Mouse (Mus musculus): Measurements from ENCODE around the gene S1pr2. TPM values are rescaled to one million over a fixed set of nuclear protein-coding genes. Genes with fewer than 3 reads are reported as not detected.

S1pr2 gene
- polyA plus RNA-seq, 2 experiments: 1.3 to 2.3 TPM

DNA sequence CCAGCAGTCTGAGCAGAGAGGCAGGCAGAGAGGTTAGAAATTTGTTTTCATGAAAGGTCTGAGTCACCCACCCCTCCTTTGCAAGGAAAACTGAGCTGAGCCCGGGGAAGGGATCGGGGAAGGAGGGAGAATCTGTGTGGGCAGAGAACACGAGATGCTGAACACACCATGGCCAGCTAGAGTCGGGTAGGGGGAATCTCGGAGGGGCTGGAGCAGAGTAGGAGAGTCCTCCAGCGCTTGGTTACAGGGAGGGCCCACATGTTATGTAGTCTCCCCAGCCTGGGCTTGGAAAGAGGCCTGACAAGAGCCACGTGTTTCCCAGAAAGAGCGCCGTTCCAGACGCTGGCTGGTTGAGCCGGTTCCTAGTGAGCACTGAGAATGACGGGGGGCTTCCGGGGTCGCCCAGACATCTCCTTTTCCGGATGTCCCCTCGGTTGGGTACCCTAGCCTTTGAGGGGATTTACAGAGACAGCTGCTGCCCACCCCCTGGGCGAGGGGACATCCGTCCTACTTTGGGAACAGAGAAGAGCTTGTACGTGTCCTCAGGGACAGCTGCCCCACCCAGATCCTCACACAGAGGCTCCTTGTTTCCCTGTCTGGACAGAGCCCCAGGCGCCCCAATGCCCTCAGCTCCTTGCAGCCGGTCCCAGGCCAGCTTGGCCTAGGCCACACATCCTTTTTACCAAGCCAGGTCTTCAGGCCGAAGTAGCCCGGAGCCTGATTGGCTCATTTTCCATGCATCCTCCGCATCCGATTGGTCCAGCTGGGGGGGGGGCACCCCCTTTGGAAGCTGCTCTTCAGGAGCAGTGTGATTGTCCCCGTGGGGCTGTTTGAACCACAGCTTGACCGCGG lies 4.2 kb downstream of the S1pr2 start:
- no peaks in the 10 kb centered on the region for H3K36me3 ChIP-seq (replicated peaks; ENCODE audit: control insufficient read depth, insufficient read depth, low read depth)
- 63% methylated on average over 28 of the region's 28 CpGs for WGBS (ENCODE audit: insufficient replicate concordance)
- ATAC-seq (ENCODE audit: insufficient read depth): no peak
- H3K27me3 ChIP-seq (ENCODE audit: control insufficient read depth, insufficient read depth, low read length): no peaks in the 10 kb centered on the region
- H3K9ac ChIP-seq (replicated peaks): no peak overlapping the region
- peaks cover 3 to 19% of the 10 kb centered on the region in 2 experiments for H3K4me1 ChIP-seq (replicated peaks; ENCODE audit: control insufficient read depth in 2 of 2, insufficient read depth in 2 of 2, low read length in 1 of 2)
- H3K9me3 ChIP-seq (ENCODE audit: control insufficient read depth, low read length): no peaks in the 10 kb centered on the region
- TF ChIP-seq EP300 (IDR thresholded peaks at IDR 0.05; ENCODE audit: low read depth): no peak
- no peak for TF ChIP-seq CTCF (IDR thresholded peaks at IDR 0.05; ENCODE audit: low read depth)
- no peak for DNase-seq (ENCODE audit: low read depth in 3 of 3, low spot score in 3 of 3)
- H3K27ac ChIP-seq: no peak overlapping the region
- no peak overlapping the region for H3K4me3 ChIP-seq (ENCODE audit: insufficient read depth in 1 of 2, low read depth in 2 of 2, low read length in 2 of 2)
- H3K4me2 ChIP-seq (ENCODE audit: low read depth): no peak overlapping the region

DNA sequence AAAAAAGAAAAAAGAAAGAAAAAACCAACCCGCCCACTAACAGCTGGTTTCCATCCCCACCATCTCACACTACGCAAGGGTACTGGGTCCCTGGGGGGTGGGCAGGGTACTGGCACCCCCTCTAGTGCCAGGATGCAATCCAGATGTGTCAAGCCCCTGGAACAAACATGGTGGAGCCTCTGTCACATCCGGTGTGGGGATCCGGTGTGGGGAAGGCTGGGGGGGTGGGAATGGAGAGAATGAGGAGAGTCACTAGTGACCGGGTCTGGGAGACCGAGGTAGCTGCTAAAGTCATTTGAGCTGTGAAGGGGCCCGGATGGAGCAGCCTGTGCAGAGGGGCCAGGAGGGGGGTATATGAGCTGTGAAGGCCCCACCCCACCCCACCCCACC lies 4.8 kb downstream of the S1pr2 start:
- H3K9ac ChIP-seq (replicated peaks): no peak overlapping the region
- 72% methylated on average over 7 of the region's 7 CpGs for WGBS (ENCODE audit: insufficient replicate concordance)
- ATAC-seq (ENCODE audit: insufficient read depth): no peak
- H3K9me3 ChIP-seq (ENCODE audit: control insufficient read depth, low read length): no peaks in the 10 kb centered on the region
- H3K27ac ChIP-seq: no peak overlapping the region
- DNase-seq (ENCODE audit: low read depth in 3 of 3, low spot score in 3 of 3): no peak
- no peak overlapping the region for H3K4me3 ChIP-seq (ENCODE audit: insufficient read depth in 1 of 2, low read depth in 2 of 2, low read length in 2 of 2)
- H3K27me3 ChIP-seq (ENCODE audit: control insufficient read depth, insufficient read depth, low read length): no peaks in the 10 kb centered on the region
- no peak overlapping the region for H3K4me2 ChIP-seq (ENCODE audit: low read depth)
- H3K36me3 ChIP-seq (replicated peaks; ENCODE audit: control insufficient read depth, insufficient read depth, low read depth): no peaks in the 10 kb centered on the region
- H3K4me1 ChIP-seq (replicated peaks; ENCODE audit: control insufficient read depth in 2 of 2, insufficient read depth in 2 of 2, low read length in 1 of 2): peaks cover 3 to 15% of the 10 kb centered on the region in 2 experiments
- TF ChIP-seq CTCF (IDR thresholded peaks at IDR 0.05; ENCODE audit: low read depth) (no peak), EP300 (IDR thresholded peaks at IDR 0.05; ENCODE audit: low read depth) (no peak)

DNA sequence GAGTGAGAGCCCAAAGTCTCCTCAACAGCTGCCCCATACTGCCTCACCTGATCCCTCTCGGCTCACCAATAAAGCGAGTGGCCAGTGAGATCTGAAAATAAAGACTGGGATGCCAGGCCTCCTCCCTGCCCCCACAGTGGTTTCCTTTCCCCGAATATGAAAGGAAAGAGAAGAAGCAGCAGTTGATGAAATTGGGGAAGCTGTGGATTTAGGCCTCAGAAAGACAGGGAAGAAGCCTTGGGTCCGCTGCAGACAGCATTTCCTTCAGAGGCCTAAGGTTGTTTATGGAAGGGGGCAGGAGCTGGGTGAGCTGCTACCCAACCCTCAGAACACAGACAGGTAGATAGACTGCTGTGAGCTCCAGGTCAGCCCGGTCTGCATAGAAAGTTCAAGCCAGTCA lies 9.8 kb downstream of the S1pr2 start:
- Histone ChIP-seq H3K4me3 (ENCODE audit: insufficient read depth in 1 of 2, low read depth in 2 of 2, low read length in 2 of 2) (no peak overlapping the region), H3K4me2 (ENCODE audit: low read depth) (no peak overlapping the region), H3K9me3 (ENCODE audit: control insufficient read depth, low read length) (no peaks in the 10 kb centered on the region), H3K27ac (no peak overlapping the region), H3K9ac (replicated peaks) (no peak overlapping the region), H3K36me3 (replicated peaks; ENCODE audit: control insufficient read depth, insufficient read depth, low read depth) (no peaks in the 10 kb centered on the region), H3K27me3 (ENCODE audit: control insufficient read depth, insufficient read depth, low read length) (no peaks in the 10 kb centered on the region), H3K4me1 (replicated peaks; ENCODE audit: control insufficient read depth in 2 of 2, insufficient read depth in 2 of 2, low read length in 1 of 2) (peaks cover 3 to 14% of the 10 kb centered on the region in 2 experiments)
- ATAC-seq (ENCODE audit: insufficient read depth) (no peak), DNase-seq (ENCODE audit: low read depth in 3 of 3, low spot score in 3 of 3) (no peak)
- WGBS (ENCODE audit: insufficient replicate concordance): 38% methylated on average over 5 of the region's 5 CpGs
- TF ChIP-seq CTCF (IDR thresholded peaks at IDR 0.05; ENCODE audit: low read depth): no peak
- TF ChIP-seq EP300 (IDR thresholded peaks at IDR 0.05; ENCODE audit: low read depth): no peak

DNA sequence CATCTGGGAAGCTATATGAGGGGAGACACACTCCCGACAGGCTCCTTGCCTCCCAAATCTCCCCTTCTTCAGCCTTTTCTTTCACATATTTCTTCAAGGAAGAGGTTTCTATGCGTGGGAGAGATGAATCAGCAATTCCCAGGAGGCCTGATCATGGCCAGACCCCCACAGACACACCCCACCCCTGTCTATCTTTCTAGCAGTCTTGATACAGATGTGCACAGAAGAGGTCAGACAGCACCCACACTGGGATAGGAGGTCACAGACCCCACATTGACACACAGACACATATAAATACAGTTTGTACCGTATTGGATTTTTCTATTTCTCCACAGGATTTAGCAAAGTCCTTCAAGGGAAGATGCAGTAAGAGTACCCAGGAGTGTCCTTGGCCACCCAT lies 10.6 kb downstream of the S1pr2 start:
- no peak overlapping the region for H3K27ac ChIP-seq
- H3K9ac ChIP-seq (replicated peaks): no peak overlapping the region
- no peaks in the 10 kb centered on the region for H3K27me3 ChIP-seq (ENCODE audit: control insufficient read depth, insufficient read depth, low read length)
- WGBS (ENCODE audit: insufficient replicate concordance): 39% methylated on average over 3 of the region's 3 CpGs
- H3K4me1 ChIP-seq (replicated peaks; ENCODE audit: control insufficient read depth in 2 of 2, insufficient read depth in 2 of 2, low read length in 1 of 2): peaks cover 3 to 14% of the 10 kb centered on the region in 2 experiments
- H3K4me3 ChIP-seq (ENCODE audit: insufficient read depth in 1 of 2, low read depth in 2 of 2, low read length in 2 of 2): no peak overlapping the region
- ATAC-seq (ENCODE audit: insufficient read depth) (peak; percentile 40; the same call in 1 of the 2 replicates), DNase-seq (ENCODE audit: low read depth in 3 of 3, low spot score in 3 of 3) (no peak)
- no peak overlapping the region for H3K4me2 ChIP-seq (ENCODE audit: low read depth)
- no peaks in the 10 kb centered on the region for H3K36me3 ChIP-seq (replicated peaks; ENCODE audit: control insufficient read depth, insufficient read depth, low read depth)
- TF ChIP-seq CTCF (IDR thresholded peaks at IDR 0.05; ENCODE audit: low read depth) (no peak), EP300 (IDR thresholded peaks at IDR 0.05; ENCODE audit: low read depth) (no peak)
- H3K9me3 ChIP-seq (ENCODE audit: control insufficient read depth, low read length): no peaks in the 10 kb centered on the region

DNA sequence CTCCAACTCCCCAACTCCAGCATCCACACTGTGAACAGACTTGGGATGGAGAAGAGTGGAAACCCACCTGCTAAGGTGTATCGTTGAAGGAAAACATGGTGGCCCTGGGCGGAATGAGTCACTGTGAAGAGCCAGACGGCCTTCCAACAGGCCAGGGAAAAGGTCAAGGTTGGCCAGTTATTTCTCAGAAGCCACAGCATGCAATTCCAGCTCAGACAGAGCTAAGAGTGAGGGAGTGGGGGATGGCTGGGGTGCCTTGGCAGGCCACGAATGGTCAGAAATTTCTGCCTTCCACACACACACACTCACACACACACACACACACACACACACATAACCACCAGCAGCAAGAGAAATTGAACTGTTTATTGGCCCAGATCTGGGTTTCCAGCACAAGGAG lies 11.0 kb downstream of the S1pr2 start:
- no peaks in the 10 kb centered on the region for H3K9me3 ChIP-seq (ENCODE audit: control insufficient read depth, low read length)
- no peak overlapping the region for H3K4me2 ChIP-seq (ENCODE audit: low read depth)
- H3K4me3 ChIP-seq (ENCODE audit: insufficient read depth in 1 of 2, low read depth in 2 of 2, low read length in 2 of 2): no peak overlapping the region
- TF ChIP-seq EP300 (IDR thresholded peaks at IDR 0.05; ENCODE audit: low read depth) (no peak), CTCF (IDR thresholded peaks at IDR 0.05; ENCODE audit: low read depth) (no peak)
- H3K27ac ChIP-seq: no peak overlapping the region
- no peak overlapping the region for H3K9ac ChIP-seq (replicated peaks)
- ATAC-seq (ENCODE audit: insufficient read depth) (no peak), DNase-seq (ENCODE audit: low read depth in 3 of 3, low spot score in 3 of 3) (no peak)
- no peaks in the 10 kb centered on the region for H3K27me3 ChIP-seq (ENCODE audit: control insufficient read depth, insufficient read depth, low read length)
- peaks cover 3 to 14% of the 10 kb centered on the region in 2 experiments for H3K4me1 ChIP-seq (replicated peaks; ENCODE audit: control insufficient read depth in 2 of 2, insufficient read depth in 2 of 2, low read length in 1 of 2)
- 60% methylated on average over 4 of the region's 4 CpGs for WGBS (ENCODE audit: insufficient replicate concordance)
- H3K36me3 ChIP-seq (replicated peaks; ENCODE audit: control insufficient read depth, insufficient read depth, low read depth): no peaks in the 10 kb centered on the region

All from liver, embryonic 14.5 days (tissue).